Mouse (Mus musculus) kidney, embryonic 14.5 days (tissue): ENCODE data around the gene Tac4. TPM values are rescaled to one million over a fixed set of nuclear protein-coding genes. Genes with fewer than 3 reads are reported as not detected.

Source experiments
- ATAC-seq: fragments of 200-750 bp; cut with Nextera tagmentation; 2 replicates; pipeline ENCODE4 v1.8.0; 2017; ENCODE audit warnings: moderate number of reproducible peaks, mild to moderate bottlenecking, moderate TSS enrichment, moderate library complexity; ENCODE audit not compliant: low FRiP score, low TSS enrichment
- H3K27ac ChIP-seq: fragments of 300-500 bp; sonication (generic); 2 replicates; pipeline ENCODE4 v1.5.1; 2014; ENCODE audit warnings: low read depth, mild to moderate bottlenecking, low read length, moderate library complexity, mixed read lengths
- H3K27me3 ChIP-seq: fragments of 300-500 bp; sonication (generic); 2 replicates; pipeline ENCODE4 v1.6.1; 2014; ENCODE audit warnings: mild to moderate bottlenecking, low read length; ENCODE audit not compliant: control insufficient read depth, insufficient read depth
- H3K36me3 ChIP-seq: fragments of 300-500 bp; sonication (generic); 2 replicates; pipeline ENCODE4 v1.6.1; 2014; ENCODE audit warnings: low read length, mixed read lengths; ENCODE audit not compliant: control insufficient read depth, insufficient read depth
- H3K4me1 ChIP-seq: fragments of 300-500 bp; sonication (generic); 2 replicates; pipeline ENCODE4 v1.6.1; 2014; ENCODE audit warnings: low read length, mixed read lengths; ENCODE audit not compliant: control insufficient read depth, insufficient read depth
- H3K4me2 ChIP-seq: fragments of 300-500 bp; sonication (generic); replicated peaks from 2 replicates; pipeline ENCODE4 v1.6.1; 2014; ENCODE audit warnings: low read depth, mild to moderate bottlenecking, low read length
- H3K4me3 ChIP-seq: fragments of 300-500 bp; sonication (generic); 2 replicates; pipeline ENCODE4 v1.5.1; 2014; ENCODE audit warnings: mild to moderate bottlenecking, low read length
- H3K9ac ChIP-seq: fragments of 300-500 bp; sonication (generic); 2 replicates; pipeline ENCODE4 v1.6.1; 2014; ENCODE audit warnings: low read depth, mild to moderate bottlenecking, low read length, moderate library complexity
- H3K9me3 ChIP-seq: fragments of 300-500 bp; sonication (generic); 2 replicates; pipeline ENCODE4 v1.6.1; 2016; ENCODE audit warnings: low read length; ENCODE audit not compliant: control insufficient read depth
- WGBS: fragments of 180-500 bp; shearing (Covaris S2); extraction: QIAGEN DNeasy Blood & Tissue Kit; methylation state at CpG from one replicate; pipeline ENCODE4 v1.1.7; 2014; 5-methylcytosine and 5-hydroxymethylcytosine counted together
- polyA plus RNA-seq: library from polyadenylated mRNA; unstranded; fragments of >200 nt; fragmentation: Nextera tagmentation; extraction: Ambion mirVana; gene quantifications from 2 replicates; pipeline ENCODE4 v1.2.1, GENCODE M21; 2014

Gene Tac4
- polyA plus RNA-seq, 1 experiment from 2014 or later = not detected

DNA sequence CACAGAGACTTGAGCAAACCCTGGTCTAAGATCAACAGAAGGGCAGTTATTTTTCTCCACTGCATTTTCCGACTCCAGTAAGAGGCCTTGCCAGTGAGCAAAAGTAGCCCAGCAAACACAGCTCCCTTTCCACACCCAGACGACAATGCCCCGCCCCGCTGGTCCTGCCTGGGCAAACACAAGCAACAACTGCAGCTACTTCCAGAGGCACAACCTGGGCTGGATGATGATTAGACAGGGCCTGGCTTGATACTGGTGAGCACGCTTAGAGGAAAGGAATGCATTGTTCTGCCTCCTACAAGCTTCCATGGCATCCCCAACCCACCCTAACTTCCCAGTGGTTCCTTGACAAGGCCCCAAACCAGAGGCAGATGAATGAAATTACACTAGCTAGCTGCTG lies 12.3 kb downstream of the Tac4 start:
- no peaks in the 10 kb centered on the region for H3K9me3 ChIP-seq
- H3K9ac ChIP-seq = no peak overlapping the region
- H3K4me2 ChIP-seq = no peak overlapping the region
- no peak for ATAC-seq
- H3K27ac ChIP-seq = no peak overlapping the region
- H3K27me3 ChIP-seq = no peaks in the 10 kb centered on the region
- H3K4me1 ChIP-seq = no peaks in the 10 kb centered on the region
- WGBS = 91% methylated on average over 5 of the region's 5 CpGs
- no peak overlapping the region for H3K4me3 ChIP-seq
- peaks cover 91% of the 10 kb centered on the region for H3K36me3 ChIP-seq

DNA sequence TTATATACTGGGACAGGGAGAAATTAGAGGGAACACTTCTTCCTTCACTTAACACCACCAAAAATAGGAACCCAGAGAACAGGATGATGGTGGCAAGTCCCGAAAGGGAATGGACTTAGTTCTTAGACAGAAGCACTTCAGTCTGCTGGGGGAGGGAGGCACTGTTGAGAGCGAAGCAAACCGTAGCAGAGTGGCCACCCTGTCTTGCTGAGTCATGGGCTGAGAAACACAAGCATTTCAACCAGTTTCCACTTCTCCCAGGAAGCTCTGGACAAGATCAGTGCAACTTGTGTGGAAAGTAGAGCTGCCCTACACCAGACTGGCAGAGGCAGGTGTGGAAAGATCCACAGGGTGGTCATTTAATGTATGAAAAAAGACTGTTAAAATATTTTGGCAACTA lies 13.3 kb downstream of the Tac4 start:
- no peaks in the 10 kb centered on the region for H3K4me1 ChIP-seq
- peaks cover 95% of the 10 kb centered on the region for H3K36me3 ChIP-seq
- no peak overlapping the region for H3K4me3 ChIP-seq
- H3K9ac ChIP-seq = no peak overlapping the region
- no peak for ATAC-seq
- H3K27ac ChIP-seq = no peak overlapping the region
- 90% methylated on average over 3 of the region's 3 CpGs for WGBS
- no peaks in the 10 kb centered on the region for H3K27me3 ChIP-seq
- no peaks in the 10 kb centered on the region for H3K9me3 ChIP-seq
- no peak overlapping the region for H3K4me2 ChIP-seq

DNA sequence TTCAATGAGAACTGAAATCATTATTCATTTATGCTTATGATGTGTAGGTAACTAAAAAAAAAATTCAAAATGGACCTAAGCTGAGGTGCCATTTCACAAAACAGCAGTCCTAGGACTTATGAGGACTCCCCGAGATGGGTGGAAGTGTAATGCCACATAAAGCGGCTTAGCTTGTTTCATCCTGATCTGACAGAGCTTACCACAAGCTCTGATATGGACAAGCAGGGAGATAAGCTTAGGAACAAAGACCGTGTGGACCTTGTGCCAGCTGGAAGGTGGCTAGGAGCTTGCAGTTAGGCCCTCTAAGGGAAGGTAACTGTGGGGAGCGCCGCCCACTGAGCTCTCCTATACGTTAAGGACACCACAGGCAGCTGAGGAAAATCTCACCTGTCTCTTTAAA lies 14.7 kb downstream of the Tac4 start:
- 93% methylated on average over 6 of the region's 6 CpGs for WGBS
- H3K27me3 ChIP-seq = no peaks in the 10 kb centered on the region

DNA sequence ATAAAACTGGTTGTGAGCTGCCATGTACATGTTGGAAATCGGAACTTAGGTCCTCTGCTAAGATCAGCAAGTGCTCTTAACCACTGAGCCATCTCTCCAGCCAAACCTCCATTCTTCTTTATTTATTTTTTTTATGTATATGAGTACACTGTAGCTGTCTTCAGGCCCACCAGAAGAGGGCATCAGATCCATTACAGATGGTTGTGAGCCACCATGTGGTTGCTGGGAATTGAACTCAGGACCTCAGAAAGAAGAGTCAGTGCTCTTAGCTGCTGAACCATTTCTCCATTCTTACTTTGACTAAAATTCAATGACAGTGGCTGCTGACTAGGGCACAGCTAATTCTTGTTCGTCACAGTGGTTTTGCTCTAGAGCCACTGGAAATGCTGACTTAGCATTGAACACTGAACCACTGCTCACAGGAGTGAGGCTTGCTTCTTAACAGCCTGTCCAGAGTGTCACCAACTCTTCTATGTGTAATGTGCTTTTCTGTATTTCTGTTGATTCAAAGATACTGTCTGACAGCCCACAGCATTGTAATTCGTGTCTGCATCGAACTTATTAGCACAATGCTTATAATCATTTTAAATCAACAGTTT lies 17.8 kb downstream of the Tac4 start:
- H3K36me3 ChIP-seq = peaks cover 99% of the 10 kb centered on the region
- no peak for ATAC-seq
- H3K9ac ChIP-seq = no peak overlapping the region
- H3K27me3 ChIP-seq = no peaks in the 10 kb centered on the region
- H3K27ac ChIP-seq = no peak overlapping the region
- H3K4me1 ChIP-seq = no peaks in the 10 kb centered on the region
- no peak overlapping the region for H3K4me3 ChIP-seq
- no peaks in the 10 kb centered on the region for H3K9me3 ChIP-seq
- H3K4me2 ChIP-seq = no peak overlapping the region
- WGBS = 94% methylated on average over 4 of the region's 4 CpGs

More for the DNA sequence above, 14.7 kb downstream of the Tac4 start:
- no peak overlapping the region for H3K27ac ChIP-seq
- no peak overlapping the region for H3K4me3 ChIP-seq
- no peaks in the 10 kb centered on the region for H3K4me1 ChIP-seq
- no peak for ATAC-seq
- H3K9me3 ChIP-seq = no peaks in the 10 kb centered on the region
- no peak overlapping the region for H3K9ac ChIP-seq
- peaks cover 99% of the 10 kb centered on the region for H3K36me3 ChIP-seq
- H3K4me2 ChIP-seq = no peak overlapping the region

DNA sequence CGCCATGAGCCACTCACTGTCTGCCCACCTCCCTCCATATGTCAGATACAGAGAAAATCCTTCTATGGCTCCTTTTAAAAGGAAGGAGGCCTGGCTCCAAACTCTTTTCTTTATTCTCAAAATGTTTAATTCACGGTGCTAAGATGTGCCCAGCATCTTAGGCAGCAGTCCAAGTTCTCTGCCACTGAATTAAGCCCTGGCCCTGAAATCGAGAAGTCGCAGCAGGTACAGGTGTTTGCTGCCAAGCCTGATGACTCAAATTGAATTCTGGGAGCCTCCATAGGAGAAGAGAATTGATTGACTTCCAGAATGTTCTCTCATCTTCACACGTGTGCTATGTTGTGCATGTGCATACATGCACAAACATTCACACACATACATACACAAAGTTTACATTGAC lies 21.0 kb downstream of the Tac4 start:
- H3K4me1 ChIP-seq = no peaks in the 10 kb centered on the region
- no peak overlapping the region for H3K9ac ChIP-seq
- no peak overlapping the region for H3K4me2 ChIP-seq
- H3K36me3 ChIP-seq = peaks cover 98% of the 10 kb centered on the region
- no peak overlapping the region for H3K4me3 ChIP-seq
- no peaks in the 10 kb centered on the region for H3K9me3 ChIP-seq
- no peak for ATAC-seq
- WGBS = 93% methylated on average over 5 of the region's 5 CpGs
- H3K27ac ChIP-seq = no peak overlapping the region
- no peaks in the 10 kb centered on the region for H3K27me3 ChIP-seq

DNA sequence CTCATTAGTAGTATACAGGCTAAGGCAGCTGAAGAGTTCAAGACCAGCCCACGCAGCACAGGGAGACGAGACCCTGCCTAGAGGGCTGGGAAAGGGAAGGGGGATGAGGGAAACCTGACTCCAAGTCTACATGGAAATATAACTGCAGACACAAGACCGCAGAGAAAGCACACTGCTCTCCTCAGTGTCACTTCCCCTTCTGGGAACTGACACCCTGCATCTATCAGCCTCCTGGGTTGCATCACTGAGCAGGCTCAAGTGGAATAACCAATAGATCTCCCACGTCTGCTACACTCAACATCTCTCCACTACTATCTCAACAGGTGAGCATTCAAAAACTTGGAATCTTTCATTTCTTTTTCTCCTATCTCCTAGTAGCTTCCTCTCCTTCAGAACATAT lies 30.7 kb downstream of the Tac4 start:
- 75% methylated on average over 4 of the region's 4 CpGs for WGBS
- Histone ChIP-seq H3K4me3 (no peak overlapping the region), H3K27ac (no peak overlapping the region), H3K4me1 (no peaks in the 10 kb centered on the region), H3K27me3 (no peaks in the 10 kb centered on the region), H3K9ac (no peak overlapping the region), H3K36me3 (peaks cover 82% of the 10 kb centered on the region), H3K4me2 (no peak overlapping the region), H3K9me3 (no peaks in the 10 kb centered on the region)
- no peak for ATAC-seq

DNA sequence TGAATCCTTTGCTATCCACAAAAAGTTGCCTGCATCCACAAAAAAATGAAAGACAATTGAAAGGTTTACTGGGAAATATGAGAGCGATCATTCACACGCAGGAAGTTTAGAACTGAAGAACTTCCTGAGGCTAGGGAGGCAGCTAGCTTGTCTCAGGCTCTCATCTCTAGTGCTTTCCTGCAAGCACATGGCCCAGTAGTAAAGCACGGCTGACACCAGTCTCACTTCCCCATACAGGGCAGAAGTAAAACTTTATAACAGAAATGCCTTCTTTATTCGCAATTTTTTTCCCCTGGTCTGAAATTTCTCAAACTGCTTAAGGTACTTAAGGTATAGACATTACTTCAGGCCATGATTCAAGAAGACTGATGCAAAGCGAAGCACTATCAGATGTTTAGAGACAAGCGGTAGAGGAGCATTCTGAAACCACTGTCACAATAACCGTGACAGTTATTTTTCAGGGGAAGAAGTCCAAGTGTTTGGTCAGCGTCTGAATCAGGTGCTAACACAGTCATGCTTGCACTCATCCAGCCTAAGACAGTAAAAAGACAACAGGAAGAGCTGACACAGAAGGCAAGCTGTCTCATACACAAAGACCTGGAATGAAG lies 31.8 kb downstream of the Tac4 start:
- no peak overlapping the region for H3K27ac ChIP-seq
- ATAC-seq = no peak
- no peaks in the 10 kb centered on the region for H3K9me3 ChIP-seq
- no peak overlapping the region for H3K4me3 ChIP-seq
- H3K4me2 ChIP-seq = no peak overlapping the region
- no peaks in the 10 kb centered on the region for H3K27me3 ChIP-seq
- peaks cover 81% of the 10 kb centered on the region for H3K36me3 ChIP-seq
- 85% methylated on average over 8 of the region's 8 CpGs for WGBS
- no peaks in the 10 kb centered on the region for H3K4me1 ChIP-seq
- H3K9ac ChIP-seq = no peak overlapping the region

DNA sequence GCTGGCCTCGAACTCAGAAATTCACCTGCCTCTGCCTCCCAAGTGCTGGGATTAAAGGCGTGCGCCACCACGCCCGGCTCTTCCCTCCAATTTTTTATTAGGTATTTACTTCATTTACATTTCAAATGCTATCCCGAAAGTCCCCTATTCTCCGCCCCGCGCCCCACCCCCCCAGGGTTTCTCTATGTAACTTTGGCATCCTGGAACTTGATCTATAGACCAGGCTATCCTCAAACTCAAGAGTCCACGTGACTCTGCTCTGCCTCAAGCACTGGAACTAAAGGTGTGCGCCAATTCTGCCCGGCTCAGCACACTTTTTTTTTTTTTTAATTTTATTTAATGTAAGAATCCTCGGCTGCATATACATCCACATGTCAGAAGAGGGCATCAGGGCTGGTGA lies 34.4 kb downstream of the Tac4 start:
- 95% methylated on average over 12 of the region's 13 CpGs for WGBS

DNA sequence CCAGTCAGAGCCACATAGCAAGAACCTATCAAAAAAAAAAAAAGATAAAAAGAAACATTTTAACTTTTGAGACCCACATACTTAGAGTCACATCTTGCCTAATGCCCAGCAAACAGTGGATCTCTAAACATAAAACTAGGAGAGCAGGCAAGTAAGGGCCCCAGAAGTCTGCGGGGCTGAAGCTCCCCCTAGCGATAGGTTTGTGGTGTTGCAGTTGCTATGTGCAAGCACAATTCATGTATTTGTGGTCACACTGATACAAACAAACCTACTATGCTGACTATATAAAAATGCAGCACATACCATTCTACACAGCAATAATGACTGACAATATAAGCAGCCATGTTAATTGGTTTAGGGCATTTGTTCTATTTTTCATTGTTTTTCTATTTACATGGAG lies 36.8 kb downstream of the Tac4 start:
- no peaks in the 10 kb centered on the region for H3K4me1 ChIP-seq
- H3K36me3 ChIP-seq = peaks cover 82% of the 10 kb centered on the region
- H3K9ac ChIP-seq = no peak overlapping the region
- 21% methylated on average over 2 of the region's 2 CpGs for WGBS
- no peaks in the 10 kb centered on the region for H3K9me3 ChIP-seq
- H3K4me3 ChIP-seq = no peak overlapping the region
- ATAC-seq = no peak
- no peak overlapping the region for H3K4me2 ChIP-seq
- no peaks in the 10 kb centered on the region for H3K27me3 ChIP-seq
- H3K27ac ChIP-seq = no peak overlapping the region

More for the DNA sequence above, 34.4 kb downstream of the Tac4 start:
- ATAC-seq = no peak
- Histone ChIP-seq H3K4me2 (no peak overlapping the region), H3K9me3 (no peaks in the 10 kb centered on the region), H3K4me3 (no peak overlapping the region), H3K4me1 (no peaks in the 10 kb centered on the region), H3K27ac (no peak overlapping the region), H3K9ac (no peak overlapping the region), H3K36me3 (peaks cover 82% of the 10 kb centered on the region), H3K27me3 (no peaks in the 10 kb centered on the region)
